Mouse (Mus musculus): Measurements from ENCODE around the gene Rars2.
A peak's percentile ranks its signal among the peaks of the same experiment; 100 is the strongest.

Gene Rars2

GRCm38 (mm10) chr4:34644779-34645178, 30.0 kb downstream of the Rars2 start:
- no peak for DNase-seq

GRCm38 (mm10) chr4:34653179-34653578, 38.4 kb downstream of the Rars2 start:
- no peak for DNase-seq

- DNase-seq = no peak
Measured at GRCm38 (mm10) chr4:34656101-34656500, 41.3 kb downstream of the Rars2 start.

GRCm38 (mm10) chr4:34659012-34659411, 44.3 kb downstream of the Rars2 start:
- no peak for DNase-seq

- DNase-seq = no peak
Measured at GRCm38 (mm10) chr4:34661514-34661913, 46.8 kb downstream of the Rars2 start.

GRCm38 (mm10) chr4:34661927-34662326, 47.2 kb downstream of the Rars2 start:
- DNase-seq = no peak

- no peak for DNase-seq
Measured at GRCm38 (mm10) chr4:34667923-34668322, 53.2 kb downstream of the Rars2 start.

GRCm38 (mm10) chr4:34673721-34674120, 59.0 kb downstream of the Rars2 start:
- peak; percentile 39 for DNase-seq

GRCm38 (mm10) chr4:34680530-34680929, 65.8 kb downstream of the Rars2 start:
- DNase-seq = peak; percentile 38

GRCm38 (mm10) chr4:34686874-34687567, 72.3 kb downstream of the Rars2 start, which contains the start of gene Slc35a1:
Gene Slc35a1 (minus strand): TSS chr4:34687438.
- DNase-seq = peak; percentile 96

GRCm38 (mm10) chr4:34688021-34688420, 73.3 kb downstream of the Rars2 start:
- no peak for DNase-seq

- peak; percentile 74 for DNase-seq
Measured at GRCm38 (mm10) chr4:34701528-34701927, 86.8 kb downstream of the Rars2 start.

- DNase-seq = no peak
Measured at GRCm38 (mm10) chr4:34702231-34702630, 87.5 kb downstream of the Rars2 start.

GRCm38 (mm10) chr4:34703029-34703428, 88.3 kb downstream of the Rars2 start:
- no peak for DNase-seq

GRCm38 (mm10) chr4:34707248-34707647, 92.5 kb downstream of the Rars2 start:
- DNase-seq = no peak

- DNase-seq = no peak
Measured at GRCm38 (mm10) chr4:34708127-34708526, 93.4 kb downstream of the Rars2 start.

All from kidney, postnatal 10 days (tissue).